Mouse (Mus musculus): ENCODE results near the gene Rnf130.

- TF ChIP-seq CTCF (IDR thresholded peaks at IDR 0.05; ENCODE audit: borderline replicate concordance, insufficient read depth, low read length) (no peak), POLR2A (IDR thresholded peaks at IDR 0.05; ENCODE audit: low read depth, low read length) (no peak)
These were observed 42.3 kb upstream of the Rnf130 start for GRCm38 (mm10) chr11:49982881-49983280.

Measured in embryonic fibroblast, embryonic 13.5 days (primary cell).